28 mouse cellular contexts compared by ENCODE assay signal in genomic region chr16:52473089-52473488, GRCm38 (mm10).
"Had no signal": no experiment of that assay in that cellular context is flagged by ENCODE, and none has a peak within 500 bp of the region (broad histone marks: within the 10 kb centered on the region; RNA-seq: fewer than 3 reads in every experiment).

No protein-coding gene starts in this region.

- DNase-seq: cerebellum, adult 8-10 months; cerebellum, adult 9-10 months; cerebellum, adult 9-11 months; cerebellum, postnatal 10 days; cerebellum, postnatal 14 days; cerebellum, postnatal 25 days; cerebellum, postnatal 36 days; embryo, embryonic 11 days; forebrain, postnatal 0 days; gastrocnemius, adult 2 months; gastrocnemius, postnatal 10 days; gastrocnemius, postnatal 14 days; gastrocnemius, postnatal 25 days; gastrocnemius, postnatal 36 days; heart, adult 11 months; heart, adult 18-20 months; heart, adult 2 months had no signal

- H3K27ac ChIP-seq: embryonic facial prominence, embryonic 10.5 days; embryonic facial prominence, embryonic 12.5 days; embryonic facial prominence, embryonic 13.5 days; embryonic facial prominence, embryonic 15.5 days; forebrain, embryonic 10.5 days; forebrain, embryonic 12.5 days; forebrain, embryonic 13.5 days; forebrain, embryonic 15.5 days; gastrocnemius, adult 2 months; heart, adult 2 months had no signal

- H3K9ac ChIP-seq: embryonic facial prominence, embryonic 12.5 days; embryonic facial prominence, embryonic 13.5 days; embryonic facial prominence, embryonic 15.5 days; forebrain, embryonic 12.5 days; forebrain, embryonic 13.5 days; forebrain, embryonic 15.5 days; forebrain, postnatal 0 days had no signal

- ATAC-seq: forebrain, embryonic 13.5 days; forebrain, embryonic 14.5 days; forebrain, embryonic 15.5 days; forebrain, embryonic 16.5 days; forebrain, postnatal 0 days had no signal

- H3K36me3 ChIP-seq: embryonic facial prominence, embryonic 10.5 days; embryonic facial prominence, embryonic 12.5 days; embryonic facial prominence, embryonic 13.5 days; embryonic facial prominence, embryonic 15.5 days; forebrain, embryonic 10.5 days; forebrain, embryonic 12.5 days; forebrain, embryonic 15.5 days had no signal

- H3K27me3 ChIP-seq: embryonic facial prominence, embryonic 12.5 days; embryonic facial prominence, embryonic 13.5 days; embryonic facial prominence, embryonic 15.5 days; forebrain, embryonic 12.5 days; forebrain, embryonic 13.5 days; forebrain, embryonic 15.5 days had no signal

- H3K4me3 ChIP-seq: embryonic facial prominence, embryonic 10.5 days; embryonic facial prominence, embryonic 12.5 days; embryonic facial prominence, embryonic 13.5 days; embryonic facial prominence, embryonic 15.5 days; erythroblast, embryonic 14.5 days; forebrain, embryonic 10.5 days; forebrain, embryonic 12.5 days; forebrain, embryonic 13.5 days; forebrain, embryonic 15.5 days; gastrocnemius, adult 2 months; heart, adult 2 months had no signal

- H3K4me1 ChIP-seq: embryonic facial prominence, embryonic 10.5 days; embryonic facial prominence, embryonic 12.5 days; embryonic facial prominence, embryonic 13.5 days; embryonic facial prominence, embryonic 15.5 days; forebrain, embryonic 10.5 days; forebrain, embryonic 12.5 days; forebrain, embryonic 13.5 days; forebrain, embryonic 15.5 days had no signal

- H3K4me2 ChIP-seq: embryonic facial prominence, embryonic 12.5 days; embryonic facial prominence, embryonic 13.5 days; embryonic facial prominence, embryonic 15.5 days; forebrain, embryonic 12.5 days; forebrain, embryonic 13.5 days; forebrain, embryonic 15.5 days had no signal

- H3K9me3 ChIP-seq: embryonic facial prominence, embryonic 10.5 days; embryonic facial prominence, embryonic 12.5 days; embryonic facial prominence, embryonic 13.5 days; embryonic facial prominence, embryonic 15.5 days; forebrain, embryonic 10.5 days; forebrain, embryonic 12.5 days; forebrain, embryonic 13.5 days; forebrain, embryonic 15.5 days had no signal
